Mouse (Mus musculus): ENCODE measurements at regions not wholly inside any gene's neighbourhood (a gene's known extent, or its start where the extent isn't known, plus 50 kb on each side); places are given as distances from the start of the nearest gene placed in this dataset.

DNA sequence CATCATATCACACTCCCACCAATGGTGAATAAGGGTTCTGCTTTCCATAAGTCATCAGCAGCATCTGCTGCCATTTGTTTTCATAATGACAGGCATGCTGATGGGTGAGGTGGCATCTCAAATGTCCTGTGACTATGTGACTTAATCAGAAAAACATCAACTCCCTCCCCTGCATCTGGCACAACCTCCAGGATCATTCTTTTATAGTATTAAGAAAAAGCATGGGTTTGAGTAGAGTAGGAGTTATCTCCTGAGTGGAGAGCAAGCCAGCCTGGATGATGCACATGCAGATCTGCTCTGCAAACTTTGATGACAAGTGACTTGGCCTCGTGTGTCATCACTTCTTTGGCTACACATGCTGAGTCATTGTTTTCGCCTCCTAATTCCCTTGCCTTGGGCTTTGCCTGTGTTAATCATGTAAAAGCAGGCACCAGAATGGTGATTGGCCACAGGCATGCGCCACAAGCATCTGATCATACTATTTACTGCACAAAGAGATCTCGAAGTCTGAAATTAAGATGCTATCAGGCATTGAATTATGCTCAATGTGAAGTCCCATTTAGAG, 335.9 kb downstream of the Rnf144a start:
- TF ChIP-seq GATA1 (IDR thresholded peaks at IDR 0.05; ENCODE audit: borderline replicate concordance, low read length) = no peak
- no peak for TF ChIP-seq FLI1 (IDR thresholded peaks at IDR 0.05; ENCODE audit: low read length)

Measured in megakaryocyte, embryonic 14.5 days (primary cell).